Mouse (Mus musculus) kidney, adult 9 months (tissue): ENCODE data around the gene Keap1.
"Not testable (repeated sequence)": the region's sequence is repeated elsewhere in the genome, so short reads cannot be mapped to it uniquely, and the experiment has no call there.

Experiments used
- DNase-seq: peaks from one replicate; pipeline ENCODE4 v3.0.0; 2022

The Keap1 gene

DNA sequence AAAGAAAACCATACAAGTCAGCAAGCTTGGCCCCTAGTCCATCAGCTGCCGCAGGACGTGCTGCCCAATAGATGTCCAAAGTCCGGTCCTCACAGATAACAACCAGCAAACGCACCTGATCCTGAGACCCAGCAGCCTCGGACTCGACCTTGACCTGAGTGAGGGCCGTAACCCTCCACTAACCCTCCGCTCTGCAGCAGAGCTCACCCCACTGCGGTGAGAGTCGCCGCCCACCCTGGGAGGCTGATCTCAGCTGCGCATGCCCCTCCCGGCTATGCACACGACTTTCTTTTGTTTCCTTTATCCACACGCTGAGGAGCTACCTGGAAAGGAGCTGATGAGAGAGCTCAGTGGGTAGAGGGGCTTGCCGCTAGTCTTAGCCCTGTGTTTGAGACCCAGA, 11.8 kb downstream of the Keap1 start:
- no peak for DNase-seq

DNA sequence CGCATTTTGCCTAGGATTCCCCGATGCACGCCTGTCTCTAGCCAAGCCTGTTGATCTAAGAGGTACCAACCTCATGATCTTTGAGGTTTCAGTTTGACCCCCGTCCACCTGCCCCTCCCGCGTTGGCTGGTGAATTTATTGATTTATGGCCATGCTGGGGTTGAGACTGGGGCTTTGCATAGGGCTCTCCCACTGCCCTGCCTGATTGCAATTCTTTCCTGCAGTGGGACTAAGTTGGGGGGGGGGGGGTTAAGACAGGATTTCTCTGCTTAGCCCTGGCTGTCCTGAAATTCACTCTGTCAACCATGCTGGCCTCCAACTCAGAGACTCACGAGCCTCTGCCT, 13.8 kb downstream of the Keap1 start:
- DNase-seq, result no peak

DNA sequence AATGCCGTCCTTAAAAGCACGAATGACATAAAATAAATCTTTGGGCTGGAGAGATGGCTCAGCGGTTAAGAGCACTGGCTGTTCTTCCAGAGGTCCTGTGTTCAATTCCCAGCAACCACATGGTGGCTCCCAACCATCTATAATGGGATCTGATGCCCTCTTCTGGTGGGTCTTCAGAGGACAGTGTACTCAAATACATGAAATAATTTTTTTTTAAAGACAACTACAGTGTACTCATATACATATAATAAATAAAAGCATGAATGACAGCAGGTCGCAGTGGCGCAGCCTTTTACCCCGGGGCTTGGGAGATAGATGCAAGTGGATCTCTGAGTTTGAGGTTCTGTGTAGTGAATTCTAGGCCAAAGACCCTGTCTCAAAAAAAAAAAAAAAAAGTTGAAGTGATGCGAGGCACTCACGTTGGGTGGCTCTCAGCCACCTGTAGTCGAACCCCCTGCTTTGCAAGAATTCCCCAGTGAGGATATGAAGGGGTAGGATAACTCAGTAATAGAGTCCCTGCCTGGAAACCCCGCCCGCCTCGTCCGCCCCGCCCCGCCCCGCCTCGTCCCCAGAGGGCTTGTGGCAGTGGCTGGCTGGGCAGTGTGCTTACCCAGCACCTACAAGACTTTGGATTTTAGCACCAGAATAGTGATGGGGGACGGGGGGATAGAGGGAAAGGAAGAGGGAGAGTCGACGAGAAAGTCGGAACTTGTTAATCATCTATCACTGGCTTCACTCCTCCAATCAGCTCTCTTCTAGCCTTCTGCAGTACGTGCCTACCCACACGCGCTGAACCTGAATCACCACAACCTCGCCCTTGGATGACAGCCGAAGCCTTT, 14.4 kb downstream of the Keap1 start:
- peak; percentile 56 for DNase-seq

DNA sequence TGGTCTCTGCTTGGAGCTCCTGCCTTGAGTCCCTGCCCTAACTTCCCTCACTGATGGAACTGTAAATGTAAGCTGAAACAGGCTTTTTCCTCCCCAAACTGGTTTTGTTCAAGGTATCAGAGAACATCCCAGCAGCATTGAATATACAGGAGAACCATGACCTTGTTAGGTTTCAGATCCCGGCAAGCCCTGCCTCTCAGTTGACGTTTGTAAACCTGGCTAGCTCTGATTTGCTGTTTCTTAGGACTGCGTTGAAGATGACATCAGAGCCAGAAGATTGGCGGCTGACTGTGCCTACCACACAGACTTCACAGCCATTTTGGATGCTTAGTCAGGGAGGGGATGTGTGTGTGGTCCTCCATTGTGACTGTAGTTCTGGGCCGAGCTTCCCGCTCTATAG, 15.3 kb downstream of the Keap1 start:
- no peak for DNase-seq

DNA sequence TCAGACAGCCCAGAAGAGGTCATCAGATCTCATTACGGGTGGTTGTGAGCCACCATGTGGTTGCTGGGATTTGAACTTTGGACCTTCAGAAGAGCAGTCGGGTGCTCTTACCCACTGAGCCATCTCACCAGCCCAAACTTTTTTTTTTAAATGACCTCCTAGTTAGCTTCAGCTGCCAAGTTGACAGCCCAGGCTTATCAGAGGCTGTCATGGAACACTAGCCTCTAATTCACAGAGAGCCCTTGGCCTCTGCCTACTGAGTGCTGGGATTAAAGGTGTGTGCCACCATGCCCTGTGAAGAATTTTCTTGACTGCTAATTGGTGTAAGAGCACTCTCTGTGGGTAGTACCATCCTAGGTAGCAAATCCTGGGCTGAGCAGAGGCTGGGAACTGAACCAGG, 15.7 kb downstream of the Keap1 start:
- DNase-seq, result not testable (repeated sequence)

DNA sequence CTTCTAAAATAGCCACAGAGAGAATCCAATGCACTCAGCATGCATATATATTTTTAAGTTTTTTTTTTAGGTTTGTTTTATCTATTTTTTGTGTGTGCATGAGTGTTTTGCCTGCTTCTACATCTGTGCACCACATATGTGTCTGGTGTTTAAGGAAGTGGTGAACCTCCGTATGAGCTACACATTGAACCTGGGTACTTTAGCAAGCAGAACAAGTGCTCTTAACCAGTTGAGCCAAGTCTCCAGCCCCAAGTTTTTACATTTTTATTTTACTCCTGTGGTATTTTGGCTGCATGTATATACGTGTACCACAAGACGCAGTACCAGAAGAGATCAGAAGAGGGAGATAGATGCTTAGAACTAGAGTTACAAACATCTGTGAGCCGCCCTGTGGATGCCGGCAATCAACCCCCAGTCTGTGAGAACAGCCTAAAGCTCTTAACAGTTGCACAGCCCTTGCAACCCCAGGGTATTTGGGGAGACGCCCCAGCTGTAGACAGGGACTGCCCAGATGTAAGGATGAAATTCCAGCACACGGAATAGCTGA, 17.7 kb downstream of the Keap1 start:
- peak; percentile 83 for DNase-seq

DNA sequence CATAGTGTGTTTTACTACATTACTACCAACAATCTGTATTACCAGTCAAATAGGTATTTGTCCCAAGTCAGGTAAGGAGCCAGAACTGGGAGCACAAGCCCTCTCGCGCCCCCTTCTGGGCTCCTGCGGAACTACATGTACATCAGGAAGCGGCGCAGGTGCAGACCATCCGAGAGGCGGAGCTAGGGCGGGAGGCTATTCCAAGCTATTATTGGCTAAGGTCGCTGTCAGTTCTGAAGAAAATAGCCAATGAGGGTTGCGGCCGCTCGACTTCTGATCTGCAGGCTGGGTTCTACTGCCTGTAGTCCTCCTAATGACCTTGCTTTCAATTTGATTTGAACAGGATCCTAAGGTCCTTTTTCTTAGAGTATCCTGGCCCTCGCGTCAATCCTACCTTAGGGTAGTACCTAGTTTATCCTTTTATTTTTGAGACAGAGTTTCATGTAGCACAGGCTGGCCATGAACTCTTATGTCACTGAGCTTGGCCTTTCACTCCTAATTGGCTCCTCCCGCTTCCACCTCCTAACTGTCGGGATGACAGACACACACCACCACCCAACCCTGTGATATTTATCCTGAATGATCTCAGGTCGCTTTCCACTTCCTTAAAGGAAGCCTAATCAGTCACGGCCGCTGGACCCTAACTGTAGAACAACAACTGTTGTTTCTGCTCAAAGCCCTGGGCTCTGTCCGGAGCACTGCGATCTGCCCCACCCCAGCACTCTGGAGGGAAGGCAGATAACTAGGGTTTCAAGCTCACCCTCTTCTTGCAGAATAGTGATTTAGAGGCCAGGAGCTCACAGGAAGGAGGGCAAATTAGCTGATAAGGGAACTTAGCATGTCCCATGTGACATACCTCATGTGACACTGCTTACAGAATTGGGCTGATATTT, 18.4 kb downstream of the Keap1 start:
- DNase-seq, result peak; percentile 98

DNA sequence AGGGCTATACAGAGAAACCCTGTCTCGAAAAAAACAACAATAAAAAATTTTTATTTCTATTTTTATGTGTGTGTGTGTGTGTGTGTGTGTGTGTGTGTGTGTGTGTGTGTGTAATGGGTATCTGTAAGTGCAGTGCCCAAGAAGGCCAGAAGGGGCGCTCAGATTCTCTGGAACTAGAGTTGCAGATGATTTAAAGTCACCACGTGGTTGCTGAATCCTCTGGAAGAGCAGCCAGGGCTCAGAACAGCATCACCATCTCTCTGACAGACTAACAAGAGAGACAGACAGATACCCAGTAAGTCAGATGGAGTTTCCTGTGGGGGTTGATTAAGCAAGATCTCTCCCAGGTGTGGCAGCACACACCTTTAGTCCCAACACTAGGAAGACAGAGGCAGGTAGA, 19.3 kb downstream of the Keap1 start:
- DNase-seq, result no peak

DNA sequence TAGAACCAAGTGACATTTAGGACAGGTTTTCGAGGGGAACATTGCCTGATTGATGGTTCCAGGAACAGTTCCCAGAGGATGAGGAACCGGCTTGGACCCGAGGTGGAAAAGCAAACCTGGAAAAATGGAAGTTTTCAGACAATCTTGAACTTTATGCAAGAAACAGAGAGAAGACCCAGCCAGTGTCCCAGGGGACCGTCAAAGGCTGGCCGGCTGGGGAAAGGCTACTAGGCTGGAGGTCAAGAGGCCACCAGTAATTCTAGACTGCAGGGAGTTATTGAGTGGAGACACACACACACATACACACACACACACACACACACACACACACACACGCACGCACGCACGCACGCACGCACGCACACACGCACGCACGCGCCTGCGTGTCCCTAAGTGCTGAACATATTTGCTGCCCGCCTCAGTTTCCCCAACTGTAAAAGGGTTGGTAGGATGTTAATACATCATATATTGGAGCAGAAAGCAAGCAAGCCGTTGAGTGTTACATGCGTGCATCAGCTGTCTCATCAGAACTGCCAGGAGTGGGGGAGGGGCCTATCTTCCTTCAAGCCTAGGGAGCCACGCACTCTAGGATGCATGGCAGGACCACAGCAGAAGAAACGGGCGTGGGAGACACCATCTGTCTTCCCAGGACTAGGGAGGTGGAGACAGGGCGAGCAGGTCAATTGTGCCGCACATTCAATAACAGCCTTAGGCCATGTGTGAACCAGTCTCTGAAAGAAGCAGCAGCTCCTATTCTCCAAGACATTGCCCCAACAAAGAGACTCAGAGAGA, 22.9 kb downstream of the Keap1 start:
- DNase-seq, result no peak

DNA sequence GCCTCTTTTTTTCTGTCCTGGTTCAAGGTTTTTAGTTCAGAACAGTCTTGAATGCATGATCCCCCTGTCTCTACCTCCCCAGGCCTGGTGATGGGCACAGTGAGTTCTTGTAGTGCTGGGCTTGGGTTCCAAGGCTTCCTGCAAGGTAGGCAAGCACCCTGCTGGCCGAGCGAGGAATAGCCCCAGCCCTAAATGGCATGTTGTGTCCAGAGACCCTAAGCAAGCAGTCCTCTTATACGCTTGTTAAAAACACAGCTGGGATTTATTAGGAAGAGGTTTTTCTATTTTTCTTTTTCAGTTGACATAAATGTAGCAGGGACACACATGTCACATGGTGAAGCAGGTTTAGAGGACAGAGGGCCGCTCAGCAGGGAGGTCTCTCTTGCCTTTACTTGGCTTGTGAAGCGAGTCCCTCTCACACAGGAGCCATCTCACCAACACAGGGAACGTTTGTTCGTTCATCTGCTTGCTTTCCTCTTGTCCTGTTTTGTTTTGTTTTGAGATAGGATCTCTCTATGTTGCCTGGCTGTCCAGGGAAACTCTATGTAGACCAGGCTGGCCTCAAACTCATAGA, 25.5 kb downstream of the Keap1 start:
- DNase-seq, result no peak

DNA sequence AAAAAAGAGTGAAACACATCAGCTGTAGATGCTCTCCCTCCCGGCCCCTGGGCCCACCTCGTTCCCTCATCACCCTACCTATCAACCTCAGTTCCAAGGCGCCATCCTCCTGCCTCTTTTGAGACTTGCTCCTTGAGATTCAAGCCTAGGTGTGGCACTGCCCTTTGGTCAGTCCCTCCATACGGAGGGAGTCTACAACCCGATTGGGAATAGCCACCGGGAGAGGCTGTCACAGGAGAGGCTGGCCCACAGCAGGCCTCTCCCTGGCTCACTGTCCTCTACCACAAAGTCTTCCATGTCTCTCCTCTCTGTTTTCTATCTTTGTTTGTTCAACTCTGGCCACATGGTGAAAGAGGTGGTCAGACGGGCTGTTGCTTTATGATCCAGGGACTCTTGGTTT, 27.5 kb downstream of the Keap1 start:
- DNase-seq, result no peak

DNA sequence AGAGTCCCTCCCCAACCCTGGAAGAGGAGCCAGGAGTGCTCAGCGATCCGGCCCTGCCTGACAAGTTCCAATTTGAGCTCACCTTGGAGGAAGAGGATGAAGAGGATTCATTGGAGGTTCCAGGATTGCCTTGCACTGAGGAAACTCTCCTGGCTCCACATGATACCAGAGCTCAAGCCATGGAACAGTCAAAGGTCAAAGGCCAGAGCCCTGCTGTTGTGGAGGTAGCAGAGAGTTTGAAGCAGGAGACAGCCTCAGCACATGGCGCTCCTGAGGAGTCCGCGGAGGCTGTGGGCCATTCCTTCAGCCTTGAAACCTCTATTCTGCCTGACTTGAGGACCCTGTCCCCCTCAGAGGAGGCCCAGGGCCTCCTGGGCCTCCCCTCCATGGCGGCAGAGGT, 28.3 kb downstream of the Keap1 start:
- DNase-seq, result peak; percentile 29

DNA sequence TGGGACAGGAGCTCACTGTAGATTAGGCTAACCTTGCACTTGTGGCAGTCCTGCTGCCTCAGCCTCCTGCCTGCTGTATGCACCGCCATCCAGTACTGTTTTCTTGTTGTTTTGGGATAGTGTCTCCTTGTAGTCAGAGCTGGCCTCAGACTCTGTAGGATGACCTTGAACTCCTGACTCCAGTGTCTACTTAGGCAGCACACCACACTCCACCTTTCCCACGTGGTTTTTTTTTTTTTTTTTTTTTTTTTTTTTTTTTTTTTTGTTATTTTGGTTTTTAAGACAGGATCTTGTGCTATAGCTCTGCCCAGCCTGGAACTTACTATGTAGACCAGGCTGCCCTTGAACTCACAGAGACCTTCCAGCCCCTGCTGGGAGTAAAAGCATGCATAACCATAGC, 30.5 kb downstream of the Keap1 start:
- no peak for DNase-seq

DNA sequence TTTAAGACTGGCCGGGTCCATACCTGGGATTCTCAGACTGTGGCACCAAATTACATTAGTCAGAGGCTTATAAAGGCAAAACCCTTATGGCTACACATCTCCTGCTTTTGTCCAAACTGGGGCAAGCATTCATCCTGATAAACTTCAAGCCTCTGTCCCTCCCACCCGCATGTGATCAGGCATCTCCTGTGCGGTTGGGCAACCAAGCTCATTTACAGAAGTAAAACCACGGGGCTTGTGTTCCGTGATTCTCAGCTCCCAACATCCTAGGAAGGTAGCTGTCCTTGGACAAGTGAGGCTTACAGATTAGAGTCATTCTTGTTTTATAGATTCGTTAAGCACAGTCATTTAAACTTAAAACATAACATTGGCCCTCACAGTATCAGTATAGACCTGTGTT, 32.3 kb downstream of the Keap1 start:
- DNase-seq, result no peak

DNA sequence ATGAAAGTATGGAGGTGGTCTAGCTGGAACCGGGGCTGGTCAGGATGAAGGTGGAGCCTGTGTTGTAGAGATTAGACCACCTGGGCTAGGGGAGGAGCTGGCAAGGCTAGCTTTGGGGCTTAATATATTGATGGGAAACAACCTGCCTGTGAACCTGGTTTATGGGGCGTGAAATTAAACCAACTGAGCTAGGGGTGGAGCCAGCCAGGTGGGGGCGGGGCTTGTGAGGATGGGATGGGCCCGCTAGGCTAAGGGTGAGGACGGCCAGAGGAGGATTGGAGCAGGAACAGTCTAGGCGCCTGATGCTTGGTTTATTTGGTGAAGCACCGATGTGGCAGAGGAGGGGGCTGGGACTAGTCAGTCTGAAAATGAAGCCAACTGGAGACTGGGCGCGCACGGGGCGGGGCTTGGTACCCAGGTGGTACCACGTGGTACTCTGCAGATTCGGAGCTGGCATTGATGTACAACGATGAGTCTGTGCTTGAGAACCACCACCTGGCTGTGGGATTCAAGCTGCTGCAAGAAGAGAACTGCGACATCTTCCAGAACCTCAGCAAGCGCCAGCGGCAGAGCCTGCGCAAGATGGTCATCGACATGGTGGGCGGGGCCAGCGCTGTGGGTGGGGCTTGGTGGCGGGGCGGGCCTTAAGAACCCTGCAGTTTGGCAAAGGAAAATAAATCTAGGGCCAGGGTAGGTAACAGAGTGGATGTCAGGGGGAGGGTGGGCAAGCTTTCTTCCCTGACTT, 34.5 kb downstream of the Keap1 start:
- peak; percentile 79 for DNase-seq

DNA sequence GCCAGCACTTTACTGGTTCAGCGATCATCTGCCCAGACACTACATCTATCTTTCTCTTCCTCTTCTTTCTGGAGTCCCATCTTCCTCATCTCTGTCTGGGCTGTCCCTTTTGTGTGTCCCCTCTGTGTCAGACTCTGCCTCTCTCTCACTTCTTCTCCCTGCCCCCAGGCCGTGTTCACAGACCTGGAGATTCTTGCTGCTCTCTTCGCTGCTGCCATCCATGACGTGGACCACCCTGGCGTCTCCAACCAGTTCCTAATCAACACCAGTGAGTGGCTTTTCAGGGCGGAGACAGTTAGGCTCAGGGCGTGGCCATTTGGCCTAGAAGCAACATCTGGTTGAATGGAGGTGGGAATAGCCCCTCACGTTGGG, 35.0 kb downstream of the Keap1 start:
- no peak for DNase-seq

DNA sequence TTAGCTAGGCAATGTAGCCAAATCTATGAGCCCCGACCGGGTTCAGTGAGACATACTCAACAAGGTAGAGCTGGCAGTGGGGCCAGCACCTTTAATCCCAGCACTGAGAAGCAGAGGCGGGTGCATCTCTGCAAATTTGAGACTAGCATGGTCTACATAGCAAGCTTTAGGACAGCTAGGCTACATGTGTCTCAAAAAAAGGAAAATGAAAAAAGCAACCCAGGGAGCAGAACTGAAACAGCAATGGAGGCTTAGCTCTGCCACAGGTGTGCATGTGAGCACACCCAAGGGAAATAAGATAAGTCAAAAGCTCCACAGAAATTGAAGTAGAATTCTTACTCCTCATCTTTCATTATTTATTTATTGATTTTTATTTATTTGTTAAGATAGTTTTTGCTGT, 40.2 kb downstream of the Keap1 start:
- no peak for DNase-seq

DNA sequence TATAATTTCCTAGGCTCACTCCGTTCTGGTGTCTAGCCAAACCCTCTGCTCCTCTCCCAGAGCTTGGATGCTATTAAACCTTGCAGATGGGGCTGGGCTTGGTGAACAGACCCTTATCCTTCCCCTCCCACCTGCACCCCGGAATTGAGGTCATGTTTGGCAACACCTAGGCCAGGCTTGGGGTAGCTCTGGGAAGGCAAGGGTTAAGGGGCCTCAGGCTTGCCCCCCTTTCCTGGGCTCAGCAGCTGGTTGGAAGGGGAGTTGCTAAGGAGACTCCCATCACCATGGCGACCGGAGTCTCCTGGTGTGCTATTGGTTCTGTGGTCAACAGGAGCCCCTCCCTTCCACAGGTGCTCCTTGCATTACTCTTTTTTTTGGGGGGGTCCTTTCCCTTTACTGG, 41.2 kb downstream of the Keap1 start:
- no peak for DNase-seq

DNA sequence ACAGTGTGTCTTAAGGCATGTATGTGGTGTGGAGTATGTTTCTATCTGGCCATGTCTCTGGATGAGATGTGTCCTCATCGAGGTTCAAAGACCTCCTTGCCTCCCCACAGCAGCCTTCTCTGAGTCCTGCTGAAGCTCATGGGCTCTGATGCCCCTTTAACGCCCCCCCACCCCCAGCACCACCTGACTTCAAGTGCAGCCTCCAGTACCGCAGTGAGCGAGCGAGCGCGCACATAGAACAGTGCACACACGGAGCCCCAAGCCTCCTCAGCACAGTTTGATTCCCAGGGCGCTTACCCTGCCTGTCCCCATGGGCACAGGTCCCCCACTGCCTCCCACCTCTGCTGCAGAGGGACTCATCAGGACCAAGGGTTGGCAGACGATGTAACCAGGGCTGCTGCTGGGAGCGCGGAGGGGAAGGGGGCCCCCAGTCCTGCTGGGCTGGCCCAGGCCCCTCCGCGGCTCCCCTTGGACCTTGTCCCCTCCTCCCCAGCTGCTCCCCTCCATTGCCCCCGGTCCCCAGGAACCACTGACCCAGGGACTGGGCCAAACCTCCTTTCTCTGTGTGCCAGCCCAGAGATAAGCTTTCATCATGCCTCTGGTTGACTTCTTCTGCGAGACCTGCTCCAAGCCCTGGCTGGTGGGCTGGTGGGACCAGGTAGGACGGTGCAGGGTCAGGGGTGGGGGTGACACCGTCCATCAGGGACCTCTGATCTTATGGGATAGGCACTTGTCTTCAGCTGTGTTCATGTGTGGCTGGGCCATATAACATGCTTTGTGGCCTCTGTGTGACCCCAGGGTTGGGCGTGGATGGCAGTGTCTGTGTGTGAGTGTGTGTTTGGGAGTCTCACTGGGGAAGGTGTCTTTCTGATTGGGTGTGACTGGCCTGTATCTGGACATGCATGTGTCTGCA, 42.4 kb downstream of the Keap1 start:
- DNase-seq, result no peak

DNA sequence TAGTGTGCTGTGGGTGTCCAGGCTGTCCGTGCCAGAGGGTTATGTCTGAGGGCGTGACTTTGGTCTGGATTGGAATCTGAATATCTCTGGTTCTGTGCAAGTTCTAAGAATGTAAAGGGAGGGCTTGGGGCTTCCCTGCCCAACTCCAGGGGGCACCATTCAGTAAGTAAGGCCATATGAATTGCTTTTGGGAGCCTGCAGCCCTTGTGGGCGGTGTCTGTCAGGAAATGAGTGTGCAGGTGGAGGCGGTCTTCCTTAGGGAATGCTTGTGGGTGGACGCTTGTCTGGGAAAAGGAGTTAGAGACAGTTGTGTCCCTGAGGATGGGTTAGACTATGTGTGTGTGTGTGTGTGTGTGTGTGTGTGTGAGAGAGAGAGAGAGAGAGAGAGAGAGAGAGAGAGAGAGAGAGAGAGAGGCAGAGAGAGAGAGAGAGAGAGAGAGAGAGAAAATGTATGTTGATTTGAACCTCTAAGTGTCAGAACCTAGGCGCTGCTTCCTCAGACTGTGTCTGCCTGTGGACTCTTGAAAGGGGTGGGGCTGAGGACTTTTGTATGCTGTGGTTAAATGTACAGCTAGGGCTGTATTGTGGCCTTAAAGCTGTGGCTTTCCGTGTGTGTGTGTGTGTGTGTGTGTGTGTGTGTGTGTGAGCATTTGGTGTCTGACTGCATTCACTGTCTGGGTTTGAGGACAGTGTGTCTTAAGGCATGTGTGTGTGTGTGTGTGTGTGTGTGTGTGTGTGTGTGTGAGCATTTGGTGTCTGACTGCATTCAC, 43.2 kb downstream of the Keap1 start:
- DNase-seq, result not testable (repeated sequence)
